Mouse (Mus musculus) liver, adult 2 months (tissue): ENCODE measurements at regions not wholly inside any gene's neighbourhood (a gene's known extent, or its start where the extent isn't known, plus 50 kb on each side); places are given as distances from the start of the nearest gene placed in this dataset.

Experiments
- CTCF ChIP-seq: fragments of 200-500 bp; IDR thresholded peaks from 2 replicates; pipeline ENCODE4 v1.5.1; 2011; ENCODE audit warnings: low read depth, low read length, control low read depth
- POLR2A ChIP-seq: fragments of 200-500 bp; IDR thresholded peaks from 2 replicates; pipeline ENCODE4 v1.6.1; 2011; ENCODE audit warnings: low read length, control low read depth; ENCODE audit not compliant: insufficient read depth; ENCODE audit errors: extremely low read depth

GRCm38 (mm10) chr8:95991826-95992463 lies 103.6 kb upstream of the Got2 start:
- TF ChIP-seq CTCF (no peak), POLR2A (no peak)
